Mouse (Mus musculus) neural tube, embryonic 13.5 days (tissue): ENCODE data around the gene Mpg. TPM values are rescaled to one million over a fixed set of nuclear protein-coding genes. Genes with fewer than 3 reads are reported as not detected.
"Not testable (repeated sequence)": the region's sequence is repeated elsewhere in the genome, so short reads cannot be mapped to it uniquely, and the experiment has no call there.

Source experiments
- ATAC-seq: fragments of 200-750 bp; cut with Nextera tagmentation; 2 replicates; pipeline ENCODE4 v1.8.0; 2017; ENCODE audit warnings: low read depth, mild to moderate bottlenecking, moderate TSS enrichment, moderate library complexity
- H3K27ac ChIP-seq: fragments of 300-500 bp; sonication (generic); replicated peaks from 2 replicates; pipeline ENCODE4 v1.5.1; 2015; ENCODE audit warnings: moderate library complexity, mild to moderate bottlenecking, inconsistent platforms
- H3K27me3 ChIP-seq: fragments of 300-500 bp; sonication (generic); 2 replicates; pipeline ENCODE4 v1.6.1; 2015; ENCODE audit warnings: mild to moderate bottlenecking, inconsistent platforms
- H3K36me3 ChIP-seq: fragments of 300-500 bp; sonication (generic); 2 replicates; pipeline ENCODE4 v1.6.1; 2015; ENCODE audit warnings: mild to moderate bottlenecking, inconsistent platforms
- H3K4me1 ChIP-seq: fragments of 300-500 bp; sonication (generic); replicated peaks from 2 replicates; pipeline ENCODE4 v1.6.1; 2015; ENCODE audit warnings: inconsistent platforms
- H3K4me2 ChIP-seq: fragments of 300-500 bp; sonication (generic); 2 replicates; pipeline ENCODE4 v1.6.1; 2015; ENCODE audit warnings: inconsistent platforms, mild to moderate bottlenecking, moderate library complexity
- H3K4me3 ChIP-seq: fragments of 300-500 bp; sonication (generic); 2 replicates; pipeline ENCODE4 v1.5.1; 2015; ENCODE audit warnings: mild to moderate bottlenecking, inconsistent platforms
- H3K9ac ChIP-seq: fragments of 300-500 bp; sonication (generic); 2 replicates; pipeline ENCODE4 v1.6.1; 2015; ENCODE audit warnings: moderate library complexity, mild to moderate bottlenecking, inconsistent platforms
- H3K9me3 ChIP-seq: fragments of 300-500 bp; sonication (generic); 2 replicates; pipeline ENCODE4 v1.6.1; 2016; ENCODE audit warnings: inconsistent platforms
- WGBS: fragments of 180-500 bp; shearing (Covaris S2); methylation state at CpG from one replicate; pipeline ENCODE4 v1.1.7; 2015; 5-methylcytosine and 5-hydroxymethylcytosine counted together
- polyA plus RNA-seq: library from polyadenylated mRNA; unstranded; fragments of >200 nt; fragmentation: Nextera tagmentation; extraction: Ambion mirVana; gene quantifications from 2 replicates; pipeline ENCODE4 v1.2.1, GENCODE M21; 2015

The Mpg gene
- polyA plus RNA-seq, 1 experiment from 2014 or later = 36.6 TPM

DNA sequence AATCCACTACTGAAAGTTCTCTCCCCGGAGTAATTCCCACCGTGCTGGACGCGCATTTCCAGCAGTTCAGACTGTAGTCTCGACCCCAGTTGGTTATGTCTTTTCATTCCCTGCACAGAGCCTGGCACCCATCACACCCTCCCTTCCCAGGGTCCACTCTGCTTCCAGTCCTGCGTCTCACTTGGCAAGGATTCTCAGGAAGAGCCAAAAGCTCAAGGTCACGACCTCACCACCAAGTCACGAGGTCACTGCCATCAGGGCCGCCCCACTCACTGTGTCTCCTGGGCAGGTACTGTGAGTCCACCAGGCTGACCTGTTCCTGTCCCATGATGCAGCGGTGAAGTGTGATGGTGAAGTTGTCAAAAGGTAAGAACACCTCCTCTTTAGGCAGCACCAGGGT, 32.2 kb upstream of the Mpg start:
- peaks cover 6% of the 10 kb centered on the region; the same call in 1 of the 2 replicates for H3K4me1 ChIP-seq
- no peak overlapping the region for H3K9ac ChIP-seq
- no peak overlapping the region for H3K4me2 ChIP-seq
- no peak overlapping the region for H3K27ac ChIP-seq
- H3K4me3 ChIP-seq = no peak overlapping the region
- H3K9me3 ChIP-seq = no peaks in the 10 kb centered on the region
- H3K36me3 ChIP-seq = no peaks in the 10 kb centered on the region
- no peaks in the 10 kb centered on the region for H3K27me3 ChIP-seq
- WGBS = 83% methylated on average over 10 of the region's 10 CpGs
- ATAC-seq = no peak

DNA sequence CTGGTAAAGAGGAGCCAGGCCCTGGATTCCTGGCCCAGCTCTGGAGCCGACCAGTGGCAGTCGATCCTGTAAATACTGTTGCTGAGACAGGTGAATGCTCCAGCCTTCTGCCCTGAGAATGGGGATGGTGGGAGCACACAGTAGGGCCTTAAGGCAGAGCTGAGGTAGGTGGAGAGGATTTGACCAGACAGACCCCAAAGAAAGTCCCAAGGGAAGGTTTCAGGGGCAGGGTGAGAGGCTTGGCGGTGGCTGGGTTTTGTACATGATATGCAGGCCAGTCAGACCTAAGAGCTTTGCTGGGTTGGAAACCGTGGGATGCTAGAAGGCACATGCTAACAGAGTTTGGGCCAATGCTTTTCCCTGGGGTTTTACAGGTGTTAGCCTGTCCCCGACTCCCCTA, 31.7 kb upstream of the Mpg start:
- Histone ChIP-seq H3K9ac (no peak overlapping the region), H3K27me3 (no peaks in the 10 kb centered on the region), H3K27ac (no peak overlapping the region), H3K4me2 (no peak overlapping the region), H3K4me1 (peaks cover 6% of the 10 kb centered on the region; the same call in 1 of the 2 replicates), H3K36me3 (no peaks in the 10 kb centered on the region), H3K9me3 (no peaks in the 10 kb centered on the region), H3K4me3 (no peak overlapping the region)
- 81% methylated on average over 5 of the region's 5 CpGs for WGBS
- no peak for ATAC-seq

DNA sequence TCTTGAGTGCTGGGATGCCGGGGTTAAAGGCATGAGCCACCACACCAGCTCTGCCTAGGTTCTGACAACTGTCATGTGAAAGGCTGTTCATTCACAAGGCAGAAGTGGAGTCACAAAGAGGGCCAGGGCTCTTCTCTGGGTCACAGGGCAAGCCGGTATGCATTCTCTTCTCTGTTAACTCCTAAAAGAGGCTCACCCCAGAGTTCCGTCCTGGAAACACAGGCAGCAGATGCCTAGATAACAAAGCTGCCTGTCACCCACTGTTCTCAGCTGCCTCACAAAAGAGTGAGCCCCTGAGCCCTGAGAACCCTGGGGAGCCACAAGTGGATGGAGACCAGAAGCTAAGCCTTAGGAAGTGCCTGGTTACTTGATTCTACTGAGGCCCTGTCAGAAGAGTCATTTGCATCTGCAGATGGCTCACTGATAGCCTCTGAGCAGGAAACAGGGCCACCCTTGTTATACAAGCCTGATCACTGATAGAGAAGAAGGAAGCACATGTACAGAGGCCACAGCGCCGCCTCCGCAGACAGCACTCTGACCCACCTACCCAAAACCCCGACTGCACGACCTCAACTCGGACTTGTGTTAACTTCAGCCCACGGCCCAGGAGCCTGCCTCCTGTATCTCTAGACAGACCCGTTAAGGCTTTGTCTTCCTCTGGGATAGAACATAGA, 30.3 kb upstream of the Mpg start:
- no peak overlapping the region for H3K27ac ChIP-seq
- WGBS = 46% methylated on average over 11 of the region's 11 CpGs
- H3K4me3 ChIP-seq = no peak overlapping the region
- no peak overlapping the region for H3K4me2 ChIP-seq
- no peak for ATAC-seq
- H3K36me3 ChIP-seq = no peaks in the 10 kb centered on the region
- no peaks in the 10 kb centered on the region for H3K9me3 ChIP-seq
- H3K9ac ChIP-seq = no peak overlapping the region
- H3K27me3 ChIP-seq = no peaks in the 10 kb centered on the region
- no peaks in the 10 kb centered on the region for H3K4me1 ChIP-seq

DNA sequence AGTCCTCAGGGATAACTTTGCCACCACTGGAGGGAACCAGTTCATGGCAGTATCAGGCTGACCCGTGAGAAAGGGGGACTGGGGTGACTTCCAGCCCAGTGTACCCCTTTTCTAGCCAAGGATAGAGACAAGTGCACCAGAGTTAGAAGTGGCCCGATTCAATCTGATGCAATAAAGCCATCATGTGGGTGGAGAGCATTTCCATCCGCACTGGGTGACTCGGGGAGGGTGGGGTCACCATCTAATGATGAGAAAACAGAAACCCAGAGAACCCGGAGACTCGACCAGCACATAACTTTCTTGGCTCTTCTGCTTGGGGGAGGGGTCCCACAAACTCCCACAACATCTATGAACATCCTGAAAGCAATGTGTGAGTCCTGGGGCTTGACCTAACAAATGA, 29.6 kb upstream of the Mpg start:
- Histone ChIP-seq H3K36me3 (no peaks in the 10 kb centered on the region), H3K9me3 (no peaks in the 10 kb centered on the region), H3K27me3 (no peaks in the 10 kb centered on the region), H3K4me2 (no peak overlapping the region), H3K27ac (no peak overlapping the region), H3K9ac (no peak overlapping the region), H3K4me3 (no peak overlapping the region), H3K4me1 (no peaks in the 10 kb centered on the region)
- WGBS = 69% methylated on average over 6 of the region's 6 CpGs
- ATAC-seq = no peak

DNA sequence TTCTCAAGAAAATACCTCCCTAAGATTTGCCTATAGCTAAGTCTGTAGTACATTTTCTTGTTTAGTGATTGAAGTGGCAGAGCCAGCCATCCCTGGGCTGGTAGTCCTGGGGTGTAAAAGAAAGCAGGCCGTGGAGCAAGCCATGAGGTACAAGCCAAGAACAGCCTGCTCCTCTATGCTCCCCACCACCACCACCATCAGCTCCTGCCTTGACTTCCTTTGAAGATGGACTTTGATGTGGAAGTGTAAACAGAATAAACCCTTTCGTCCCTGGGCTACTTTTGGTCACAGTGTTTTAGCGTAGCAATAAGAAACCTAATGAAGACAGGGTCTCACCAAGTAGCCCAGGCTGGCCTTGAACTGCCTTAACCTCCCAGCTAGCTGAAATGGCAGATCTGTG, 28.5 kb upstream of the Mpg start:
- Histone ChIP-seq H3K4me1 (no peaks in the 10 kb centered on the region), H3K9ac (no peak overlapping the region), H3K27ac (no peak overlapping the region), H3K36me3 (no peaks in the 10 kb centered on the region), H3K4me3 (no peak overlapping the region), H3K27me3 (no peaks in the 10 kb centered on the region), H3K4me2 (no peak overlapping the region), H3K9me3 (no peaks in the 10 kb centered on the region)
- no peak for ATAC-seq
- 52% methylated on average over 3 of the region's 3 CpGs for WGBS

DNA sequence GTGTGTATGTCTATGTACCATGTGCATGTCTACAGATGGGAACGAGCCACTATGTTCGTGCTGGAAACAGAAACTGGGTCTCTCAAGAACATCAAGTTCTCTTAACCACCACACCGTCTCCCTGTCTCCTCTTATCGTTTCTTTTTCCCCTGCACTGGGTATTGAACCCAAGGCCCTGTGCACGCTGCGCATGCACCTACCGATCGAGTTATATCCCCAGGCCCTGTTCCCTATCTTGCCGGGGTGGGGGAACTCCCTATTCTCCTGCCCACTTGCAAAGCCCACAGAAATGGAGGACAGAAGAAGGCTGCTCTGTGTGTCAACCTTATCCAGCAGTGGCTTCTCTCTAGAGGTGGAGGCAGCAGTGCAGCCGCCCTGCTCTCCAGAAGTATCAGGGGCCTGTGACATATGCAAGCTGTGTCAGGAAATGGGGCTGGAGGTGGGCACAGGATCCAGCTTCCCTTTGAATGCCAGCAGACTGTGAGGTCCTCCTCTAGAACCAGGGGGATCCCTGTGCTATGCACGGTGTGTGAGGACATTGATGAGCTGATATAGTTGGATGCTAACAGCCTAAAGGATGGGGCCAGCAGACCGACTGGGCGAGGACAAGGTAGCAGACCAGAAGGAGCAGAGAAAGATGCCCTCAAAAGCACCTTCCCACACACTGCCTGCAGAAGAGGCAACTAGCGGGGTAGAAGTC, 27.9 kb upstream of the Mpg start:
- Histone ChIP-seq H3K4me3 (no peak overlapping the region), H3K27me3 (no peaks in the 10 kb centered on the region), H3K4me1 (no peaks in the 10 kb centered on the region), H3K9ac (no peak overlapping the region), H3K9me3 (no peaks in the 10 kb centered on the region), H3K27ac (no peak overlapping the region), H3K4me2 (no peak overlapping the region), H3K36me3 (no peaks in the 10 kb centered on the region)
- WGBS = 78% methylated on average over 14 of the region's 14 CpGs
- no peak for ATAC-seq

DNA sequence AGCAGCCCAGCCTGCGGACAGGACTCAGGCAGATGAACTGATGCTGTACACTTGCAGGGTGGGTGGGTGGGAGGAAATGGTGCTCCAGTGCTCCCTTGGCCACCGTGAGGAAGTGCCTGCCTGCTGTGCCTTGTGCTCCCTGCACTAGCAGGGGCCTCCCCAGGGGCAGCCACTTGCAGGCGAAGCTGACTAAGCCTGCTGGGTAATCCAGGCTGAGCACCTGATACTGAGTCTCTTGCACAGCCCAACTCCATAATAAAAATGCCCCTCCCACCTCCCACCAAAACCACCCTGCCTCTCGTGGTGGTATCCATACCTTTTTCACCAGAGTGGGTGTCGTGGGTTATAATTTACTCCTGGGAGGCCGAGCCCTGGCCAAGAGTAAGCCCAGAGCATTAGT, 27.1 kb upstream of the Mpg start:
- Histone ChIP-seq H3K27ac (no peak overlapping the region), H3K4me3 (no peak overlapping the region), H3K27me3 (no peaks in the 10 kb centered on the region), H3K36me3 (no peaks in the 10 kb centered on the region), H3K4me2 (no peak overlapping the region), H3K9ac (0 out of 2 replicates have a peak overlapping the region, but pooled peaks have one; percentile 26), H3K9me3 (no peaks in the 10 kb centered on the region), H3K4me1 (no peaks in the 10 kb centered on the region)
- WGBS = 51% methylated on average over 6 of the region's 6 CpGs
- ATAC-seq = no peak; the same call in 1 of the 2 replicates

DNA sequence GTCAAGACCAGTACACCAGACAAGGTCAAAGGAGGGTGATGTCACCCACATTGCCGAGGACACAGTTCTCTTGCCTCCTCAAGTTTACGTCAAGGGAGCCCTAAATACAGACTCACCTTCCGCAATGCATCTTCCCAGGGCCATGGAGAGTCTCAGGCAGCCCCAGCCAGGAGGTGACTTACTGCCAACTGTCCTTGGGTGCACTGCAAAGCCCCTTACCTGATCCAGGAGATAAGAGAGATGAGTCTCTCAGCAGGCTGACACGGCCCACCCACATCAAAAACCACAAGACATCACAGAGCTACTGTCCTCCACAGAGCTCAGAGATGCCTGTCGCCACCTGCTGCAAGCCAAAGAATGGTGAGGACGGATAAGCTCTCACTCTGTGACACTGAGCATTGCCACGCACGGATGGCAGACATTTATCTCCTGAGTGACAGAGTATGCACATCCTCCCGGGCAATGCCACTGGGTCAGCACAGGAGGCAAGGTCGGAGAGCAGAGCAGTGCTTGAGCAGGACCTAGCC, 26.2 kb upstream of the Mpg start, which contains the start of gene Il9r:
TSS of gene Il9r (minus strand) at position 205 of the 527 bp plus-strand sequence.
- no peaks in the 10 kb centered on the region for H3K27me3 ChIP-seq

DNA sequence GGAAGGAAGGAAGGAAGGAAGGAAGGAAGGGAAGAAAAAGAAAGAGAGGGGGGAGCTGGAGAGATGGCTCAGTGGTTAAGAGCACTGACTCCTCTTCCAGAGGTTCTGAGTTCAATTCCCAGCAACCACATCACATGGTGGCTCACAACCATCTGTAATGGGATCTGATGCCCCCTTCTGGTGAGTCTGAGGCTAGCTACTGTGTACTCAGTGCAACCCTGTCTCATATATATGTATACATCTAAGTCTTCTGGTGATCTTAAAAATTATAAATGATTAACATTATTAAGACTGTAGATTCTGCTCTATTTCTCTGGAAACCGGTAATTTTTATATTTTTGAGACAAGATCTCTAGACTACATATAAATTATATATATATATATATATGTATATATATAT, 25.3 kb upstream of the Mpg start:
- not testable (repeated sequence) for H3K36me3 ChIP-seq, H3K4me2 ChIP-seq, H3K4me3 ChIP-seq, ATAC-seq, H3K27ac ChIP-seq, H3K9ac ChIP-seq, H3K27me3 ChIP-seq, H3K9me3 ChIP-seq
- WGBS = 64% methylated on average over 1 of the region's 1 CpGs
- peaks cover 12% of the 10 kb centered on the region for H3K4me1 ChIP-seq

More for the DNA sequence above, 26.2 kb upstream of the Mpg start, which contains the start of gene Il9r:
- no peak for ATAC-seq
- H3K9me3 ChIP-seq = no peaks in the 10 kb centered on the region
- H3K4me2 ChIP-seq = no peak within 1 kb of the TSS
- no peak within 1 kb of the TSS for H3K4me3 ChIP-seq
- peaks cover 7% of the 10 kb centered on the region for H3K4me1 ChIP-seq
- no peak within 1 kb of the TSS for H3K27ac ChIP-seq
- H3K9ac ChIP-seq = 0 out of 2 replicates have a peak within 1 kb of the TSS, but pooled peaks have one; percentile 26
- no peaks in the 10 kb centered on the region for H3K36me3 ChIP-seq
- WGBS = 77% methylated on average over 10 of the region's 10 CpGs

DNA sequence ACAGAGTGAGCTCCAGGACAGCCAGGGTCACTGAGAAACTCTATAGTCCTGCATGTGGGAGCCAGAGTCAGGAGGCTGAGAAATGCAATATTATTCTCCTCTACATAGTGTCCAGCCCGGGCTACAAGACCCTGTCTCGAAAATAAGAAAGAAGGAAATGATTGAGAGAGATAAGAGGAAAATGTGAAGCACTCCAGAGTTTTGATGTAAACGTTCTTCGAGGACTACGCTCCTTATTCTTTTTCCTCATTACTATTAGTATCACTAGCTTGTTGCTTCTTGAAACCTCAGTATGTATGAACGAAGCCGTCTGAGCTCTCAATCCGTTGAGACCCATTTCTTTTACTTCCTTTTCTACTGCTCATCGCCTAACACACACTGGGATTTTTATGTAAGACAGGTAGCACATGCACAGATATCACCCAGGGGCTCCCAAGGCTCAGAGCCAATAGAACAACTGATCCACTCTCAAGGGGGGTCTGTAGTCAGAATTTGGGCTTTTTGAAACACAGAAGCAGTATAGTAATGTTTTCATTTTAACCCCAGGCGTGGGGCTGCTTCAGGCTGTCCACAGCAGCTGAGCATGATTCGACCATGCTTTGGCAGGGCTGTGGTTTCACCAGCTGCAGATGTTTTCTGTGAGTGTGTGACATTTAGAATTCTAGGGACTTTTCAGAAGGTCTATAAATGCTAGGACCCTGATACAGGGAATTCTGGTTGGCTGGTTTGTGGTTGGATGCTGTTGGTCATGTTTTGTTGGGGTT, 24.2 kb upstream of the Mpg start:
- Histone ChIP-seq H3K36me3 (no peaks in the 10 kb centered on the region), H3K4me3 (no peak overlapping the region), H3K27me3 (no peaks in the 10 kb centered on the region), H3K27ac (no peak overlapping the region), H3K9ac (no peak overlapping the region), H3K9me3 (no peaks in the 10 kb centered on the region), H3K4me2 (no peak overlapping the region), H3K4me1 (peaks cover 17% of the 10 kb centered on the region)
- ATAC-seq = no peak
- 82% methylated on average over 11 of the region's 11 CpGs for WGBS

DNA sequence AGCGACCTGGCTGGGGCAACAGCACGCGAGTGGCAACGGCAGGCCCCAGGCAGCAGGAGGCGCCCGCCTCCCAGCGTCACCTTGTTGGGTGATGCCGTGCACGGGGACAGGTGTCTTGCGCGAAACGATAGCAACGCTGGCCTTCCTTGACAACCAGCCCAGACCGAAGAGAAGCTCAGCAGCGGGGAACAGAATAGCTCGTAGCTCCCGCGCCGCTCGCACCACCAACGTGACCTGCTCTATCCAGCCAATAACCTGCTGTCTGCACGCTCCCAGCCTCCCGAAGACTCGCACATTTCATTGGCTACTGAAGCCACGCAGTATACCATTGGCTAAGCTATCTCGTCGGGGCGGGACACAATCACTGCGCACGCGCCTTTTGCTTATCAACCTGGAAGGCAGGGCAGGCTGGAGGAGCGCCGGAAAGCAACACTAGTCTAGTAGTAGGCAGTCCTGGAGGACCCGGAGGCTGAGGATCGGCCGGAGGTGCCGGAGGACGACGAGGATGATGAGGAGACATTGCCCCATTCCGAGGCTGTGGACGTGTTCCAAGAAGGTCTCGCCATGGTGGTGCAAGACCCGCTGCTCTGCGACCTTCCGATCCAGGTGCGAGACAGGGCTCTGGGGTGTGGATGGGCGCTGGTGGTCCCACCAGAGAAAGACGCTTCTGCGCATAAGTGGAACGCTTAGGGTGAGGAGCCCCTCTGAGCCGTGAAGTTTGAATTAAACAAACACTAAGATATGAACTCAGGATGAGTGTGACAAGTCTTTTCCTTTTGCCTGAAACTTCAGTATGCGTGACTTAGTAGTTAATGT, 21.0 kb upstream of the Mpg start, which contains the start of gene Snrnp25:
TSS of gene Snrnp25 (plus strand) at position 358 of the 816 bp plus-strand sequence.
- WGBS = under 1% methylated on average over 52 of the region's 52 CpGs
- Histone ChIP-seq H3K27ac (0 out of 2 replicates have a peak within 1 kb of the TSS, but pooled peaks have one; percentile 20), H3K4me1 (peaks cover 17% of the 10 kb centered on the region), H3K36me3 (peaks cover 29% of the 10 kb centered on the region), H3K4me3 (peak within 1 kb of the TSS; percentile 60), H3K4me2 (peak within 1 kb of the TSS; percentile 83), H3K27me3 (no peaks in the 10 kb centered on the region), H3K9me3 (no peaks in the 10 kb centered on the region), H3K9ac (peak within 1 kb of the TSS; percentile 76)
- peak; percentile 100 for ATAC-seq
